Comparison of ENCODE assay signal across 15 mouse cellular contexts in the genomic region with DNA sequence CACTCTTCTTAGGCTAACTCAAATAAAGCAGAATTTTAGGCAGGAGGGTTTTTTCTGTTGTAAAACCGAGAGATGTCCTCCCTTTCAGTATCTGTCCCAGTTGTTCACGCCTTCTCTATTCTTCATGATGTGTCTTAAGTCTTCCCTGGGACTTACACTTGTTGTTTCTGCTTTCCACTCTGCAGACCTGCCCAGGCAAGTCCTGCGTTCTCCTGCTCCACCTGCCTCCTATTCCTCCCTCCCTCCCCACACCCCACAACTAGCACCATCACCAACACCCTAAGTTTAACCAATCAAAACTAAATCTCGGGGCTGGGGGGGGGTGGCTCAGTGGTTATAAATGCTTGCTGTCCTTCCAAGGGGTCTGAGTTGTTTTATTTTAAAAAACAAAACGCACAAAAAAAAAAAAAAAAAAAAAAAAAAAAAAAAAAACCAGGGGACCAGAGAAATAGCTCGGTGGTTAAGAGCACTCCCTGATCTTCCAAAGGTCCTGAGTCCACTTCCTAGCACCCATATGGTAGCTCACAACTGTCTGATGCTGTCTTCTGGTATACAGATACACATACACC.
"Had no signal": no experiment of that assay in that cellular context is flagged by ENCODE, and none has a peak within 500 bp of the region (broad histone marks: within the 10 kb centered on the region; RNA-seq: fewer than 3 reads in every experiment).

No protein-coding gene starts in this region.

- H3K27ac ChIP-seq: kidney, embryonic 15.5 days; liver, embryonic 12.5 days; midbrain, embryonic 10.5 days; neural tube, embryonic 15.5 days had no signal

- H3K36me3 ChIP-seq: neural tube, embryonic 15.5 days had no signal

- H3K27me3 ChIP-seq: kidney, embryonic 15.5 days; liver, embryonic 12.5 days; neural tube, embryonic 15.5 days had no signal

- H3K4me3 ChIP-seq: kidney, embryonic 15.5 days; liver, embryonic 12.5 days; midbrain, embryonic 10.5 days; myocyte; neural tube, embryonic 15.5 days had no signal

- H3K4me2 ChIP-seq: kidney, embryonic 15.5 days; liver, embryonic 12.5 days; lung, embryonic 14.5 days; neural tube, embryonic 15.5 days had no signal

- ATAC-seq: liver, embryonic 12.5 days had no signal

- H3K9ac ChIP-seq: kidney, embryonic 15.5 days; liver, embryonic 12.5 days; lung, embryonic 14.5 days; neural tube, embryonic 15.5 days had no signal

- H3K9me3 ChIP-seq: kidney, embryonic 15.5 days; neural tube, embryonic 15.5 days had no signal

- DNase-seq: kidney, postnatal 14 days; left cerebral cortex, postnatal 4 days; lung, embryonic 14.5 days; lung, postnatal 10 days; lung, postnatal 4 days; midbrain, embryonic 14.5 days; right cerebral cortex, adult 18-20 months; right cerebral cortex, postnatal 25 days; thymus, adult 2 months; thymus, postnatal 25 days had no signal
